In genomic region chr16:58661826-58662225, GRCm38 (mm10) we compare ENCODE assay signal across 1 mouse cellular context.
TF ChIP-seq lines count a peak whose summit lies in the region.

No protein-coding gene starts in this region.

TF ChIP-seq in MEL, 35 proteins besides CTCF, POLR2A, EP300 and RAD21 (continued from another document):
- TF ChIP-seq MAX (IDR thresholded peaks at IDR 0.05; ENCODE audit: low read length) (no peak; the same call in 1 of the 2 replicates), MAFK (IDR thresholded peaks at IDR 0.05; ENCODE audit: borderline replicate concordance, low read depth, low read length) (no peak), JUND (IDR thresholded peaks at IDR 0.05; ENCODE audit: low read depth, low read length) (no peak)
